Comparison of ENCODE assay signal across 10 mouse cellular contexts in the genomic region with DNA sequence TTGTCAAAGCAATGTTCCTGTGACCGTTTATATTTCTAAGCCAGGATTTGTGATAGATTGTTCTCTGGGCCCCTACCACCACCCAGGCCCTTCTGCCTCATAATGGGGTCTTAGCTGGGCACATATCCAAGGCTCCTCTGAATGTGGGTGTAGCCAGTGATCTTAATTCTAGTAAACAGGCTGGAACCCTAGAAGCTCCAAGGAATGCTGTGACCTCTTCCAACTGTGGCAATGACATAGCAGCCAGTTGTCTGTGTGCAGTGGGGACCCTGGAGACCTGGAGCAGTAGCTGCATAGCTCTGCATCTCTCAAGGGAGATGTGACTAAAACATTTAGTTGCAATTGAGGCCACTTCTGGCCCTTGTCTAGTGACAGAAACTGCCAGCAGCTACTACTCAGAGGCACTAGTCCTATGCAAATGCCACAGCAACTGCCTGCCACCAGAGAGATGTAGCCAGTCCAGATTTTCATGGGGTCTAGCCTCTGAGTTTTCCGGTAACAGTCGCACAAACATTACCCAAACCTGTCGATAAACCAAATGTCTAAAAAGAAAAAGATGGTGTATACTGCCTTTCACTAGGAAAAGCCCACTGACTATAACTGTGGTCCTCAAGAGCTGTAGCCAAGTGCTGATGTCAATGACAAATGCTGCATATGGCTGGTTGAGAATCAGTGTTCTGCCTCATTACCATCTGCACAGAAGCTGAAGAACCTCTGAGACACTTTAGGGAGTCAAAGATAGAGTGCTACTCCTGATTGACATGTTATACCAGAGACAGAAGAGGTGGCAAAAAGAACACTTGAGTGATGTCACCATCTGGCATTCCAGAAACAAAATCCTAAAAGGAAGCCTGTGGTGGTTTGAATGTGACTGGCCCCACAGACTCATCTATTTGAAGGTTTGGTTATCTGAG.
DNase-seq lines count a peak whose midpoint lies in the region; ATAC-seq lines count a peak whose summit lies in the region.
"Had no signal": no experiment of that assay in that cellular context is flagged by ENCODE, and none has a peak within 500 bp of the region (broad histone marks: within the 10 kb centered on the region; RNA-seq: fewer than 3 reads in every experiment).

No protein-coding gene starts in this region.

- no peak for DNase-seq in heart, postnatal 14 days
- no peak for DNase-seq in hindbrain, embryonic 11.5 days (ENCODE audit: low spot score)
- DNase-seq in thymus, postnatal 10 days (ENCODE audit: low spot score in 2 of 2) = no peak
- DNase-seq in adrenal gland, adult (ENCODE audit: inconsistent age in 2 of 2, low spot score in 1 of 2) = no peak
- DNase-seq: cerebellum, adult 9-10 months; kidney, postnatal 36 days had no signal

- H3K9me3 ChIP-seq in heart, embryonic 15.5 days (replicated peaks) = no peaks in the 10 kb centered on the region
- no peaks in the 10 kb centered on the region for H3K9me3 ChIP-seq in neural tube, embryonic 13.5 days
- no peaks in the 10 kb centered on the region for H3K9me3 ChIP-seq in neural tube, embryonic 15.5 days (replicated peaks)
- H3K9me3 ChIP-seq in hindbrain, embryonic 11.5 days (ENCODE audit: control insufficient read depth, low read length) = no peaks in the 10 kb centered on the region
- no peaks in the 10 kb centered on the region for H3K9me3 ChIP-seq in stomach, embryonic 16.5 days (replicated peaks; ENCODE audit: control insufficient read depth, low read length)

- H3K4me2 ChIP-seq in heart, embryonic 15.5 days = no peak overlapping the region
- no peak overlapping the region for H3K4me2 ChIP-seq in neural tube, embryonic 13.5 days
- H3K4me2 ChIP-seq in neural tube, embryonic 15.5 days = no peak overlapping the region
- no peak overlapping the region for H3K4me2 ChIP-seq in hindbrain, embryonic 11.5 days (replicated peaks; ENCODE audit: low read depth, low read length)
- H3K4me2 ChIP-seq in stomach, embryonic 16.5 days (ENCODE audit: low read depth, low read length) = no peak overlapping the region

- no peak overlapping the region for H3K9ac ChIP-seq in heart, embryonic 15.5 days
- no peak overlapping the region for H3K9ac ChIP-seq in neural tube, embryonic 13.5 days
- no peak overlapping the region for H3K9ac ChIP-seq in neural tube, embryonic 15.5 days (replicated peaks)
- no peak overlapping the region for H3K9ac ChIP-seq in hindbrain, embryonic 11.5 days (ENCODE audit: low read depth, low read length)
- H3K9ac ChIP-seq in stomach, embryonic 16.5 days (ENCODE audit: low read length) = no peak overlapping the region

- H3K4me1 ChIP-seq in heart, embryonic 15.5 days (replicated peaks) = peaks cover 20% of the 10 kb centered on the region
- H3K4me1 ChIP-seq in neural tube, embryonic 13.5 days (replicated peaks) = peaks cover 82% of the 10 kb centered on the region
- H3K4me1 ChIP-seq in neural tube, embryonic 15.5 days = peaks cover 54% of the 10 kb centered on the region
- H3K4me1 ChIP-seq in hindbrain, embryonic 11.5 days (replicated peaks; ENCODE audit: control insufficient read depth, insufficient read depth, low read length) = peaks cover 29% of the 10 kb centered on the region
- H3K4me1 ChIP-seq in stomach, embryonic 16.5 days (ENCODE audit: control insufficient read depth, insufficient read depth, low read length) = peaks cover 32% of the 10 kb centered on the region

- intact Hi-C loops in heart, postnatal 14 days (cut with DNase I) = no loop called here

- no peak for ATAC-seq in heart, embryonic 15.5 days (replicated peaks; ENCODE audit: insufficient number of reproducible peaks, insufficient read depth, low FRiP score, low read depth)
- ATAC-seq in neural tube, embryonic 13.5 days (ENCODE audit: low read depth) = no peak
- no peak for ATAC-seq in neural tube, embryonic 15.5 days (ENCODE audit: low FRiP score)
- ATAC-seq in hindbrain, embryonic 11.5 days (ENCODE audit: low FRiP score) = no peak
- peak; percentile 57 for ATAC-seq in stomach, embryonic 16.5 days (ENCODE audit: insufficient read depth, low FRiP score)

- H3K36me3 ChIP-seq in heart, embryonic 15.5 days = no peaks in the 10 kb centered on the region
- no peaks in the 10 kb centered on the region for H3K36me3 ChIP-seq in neural tube, embryonic 13.5 days
- H3K36me3 ChIP-seq in neural tube, embryonic 15.5 days = no peaks in the 10 kb centered on the region
- H3K36me3 ChIP-seq in hindbrain, embryonic 11.5 days (ENCODE audit: control insufficient read depth, insufficient read depth, low read length) = no peaks in the 10 kb centered on the region
- no peaks in the 10 kb centered on the region for H3K36me3 ChIP-seq in stomach, embryonic 16.5 days (ENCODE audit: control insufficient read depth, insufficient read depth, low read length)

- 78% methylated on average over 4 of the region's 4 CpGs for WGBS in heart, embryonic 15.5 days
- WGBS in neural tube, embryonic 13.5 days = 74% methylated on average over 4 of the region's 4 CpGs
- 74% methylated on average over 4 of the region's 4 CpGs for WGBS in neural tube, embryonic 15.5 days
- WGBS in hindbrain, embryonic 11.5 days = 82% methylated on average over 4 of the region's 4 CpGs
- WGBS in stomach, embryonic 16.5 days = 61% methylated on average over 4 of the region's 4 CpGs

- no peaks in the 10 kb centered on the region for H3K27me3 ChIP-seq in heart, embryonic 15.5 days
- H3K27me3 ChIP-seq in neural tube, embryonic 13.5 days = no peaks in the 10 kb centered on the region
- H3K27me3 ChIP-seq in neural tube, embryonic 15.5 days (replicated peaks) = no peaks in the 10 kb centered on the region
- no peaks in the 10 kb centered on the region for H3K27me3 ChIP-seq in hindbrain, embryonic 11.5 days (ENCODE audit: control insufficient read depth, insufficient read depth, low read length)
- H3K27me3 ChIP-seq in stomach, embryonic 16.5 days (ENCODE audit: control insufficient read depth, insufficient read depth, low read length) = no peaks in the 10 kb centered on the region

- no peak overlapping the region for H3K4me3 ChIP-seq in heart, embryonic 15.5 days
- no peak overlapping the region for H3K4me3 ChIP-seq in neural tube, embryonic 13.5 days
- no peak overlapping the region for H3K4me3 ChIP-seq in neural tube, embryonic 15.5 days (replicated peaks)
- H3K4me3 ChIP-seq in hindbrain, embryonic 11.5 days (ENCODE audit: low read depth, low read length) = no peak overlapping the region
- H3K4me3 ChIP-seq in stomach, embryonic 16.5 days (replicated peaks; ENCODE audit: low read length) = no peak overlapping the region

- 0 out of 2 replicates have a peak overlapping the region, but pooled peaks have one; percentile 3 for H3K27ac ChIP-seq in heart, embryonic 15.5 days
- H3K27ac ChIP-seq in neural tube, embryonic 13.5 days (replicated peaks) = peak overlapping the region; percentile 96
- H3K27ac ChIP-seq in neural tube, embryonic 15.5 days (replicated peaks) = no peak overlapping the region; the same call in 1 of the 2 replicates
- H3K27ac ChIP-seq in hindbrain, embryonic 11.5 days (ENCODE audit: low read depth, low read length) = peak overlapping the region; percentile 90; the same call in 1 of the 2 replicates
- H3K27ac ChIP-seq in stomach, embryonic 16.5 days (ENCODE audit: low read length) = peak overlapping the region; percentile 59
